Mouse (Mus musculus): ENCODE measurements around the gene Pde6g.

Gene Pde6g

GRCm38 (mm10) chr11:120489054-120489761 is 35.9 kb upstream of the Pde6g start:
- Histone ChIP-seq H3K36me3 (ENCODE audit: control insufficient read depth, insufficient read depth, low read length, poor library complexity, severe bottlenecking) (peaks cover 4% of the 10 kb centered on the region), H3K27me3 (ENCODE audit: control insufficient read depth, insufficient read depth, low read length, poor library complexity, severe bottlenecking) (no peaks in the 10 kb centered on the region)
- DNase-seq (ENCODE audit: low read depth, low spot score): peak; percentile 89

GRCm38 (mm10) chr11:120488516-120488915 is 35.2 kb upstream of the Pde6g start:
- no peak for DNase-seq (ENCODE audit: low read depth, low spot score)
- H3K27me3 ChIP-seq (ENCODE audit: control insufficient read depth, insufficient read depth, low read length, poor library complexity, severe bottlenecking): no peaks in the 10 kb centered on the region
- H3K36me3 ChIP-seq (ENCODE audit: control insufficient read depth, insufficient read depth, low read length, poor library complexity, severe bottlenecking): peaks cover 4% of the 10 kb centered on the region

GRCm38 (mm10) chr11:120485251-120485650 is 32.0 kb upstream of the Pde6g start:
- DNase-seq (ENCODE audit: low read depth, low spot score): no peak
- Histone ChIP-seq H3K27me3 (ENCODE audit: control insufficient read depth, insufficient read depth, low read length, poor library complexity, severe bottlenecking) (no peaks in the 10 kb centered on the region), H3K36me3 (ENCODE audit: control insufficient read depth, insufficient read depth, low read length, poor library complexity, severe bottlenecking) (peaks cover 9% of the 10 kb centered on the region)

- no peaks in the 10 kb centered on the region for H3K27me3 ChIP-seq (ENCODE audit: control insufficient read depth, insufficient read depth, low read length, poor library complexity, severe bottlenecking)
- H3K36me3 ChIP-seq (ENCODE audit: control insufficient read depth, insufficient read depth, low read length, poor library complexity, severe bottlenecking): peaks cover 9% of the 10 kb centered on the region
- DNase-seq (ENCODE audit: low read depth, low spot score): peak; percentile 96
Observed at GRCm38 (mm10) chr11:120484265-120484981, 31.1 kb upstream of the Pde6g start, which contains the start of gene Mrpl12. Gene Mrpl12 (plus strand): TSS chr11:120484613.

- DNase-seq (ENCODE audit: low read depth, low spot score): no peak
- peaks cover 12% of the 10 kb centered on the region for H3K36me3 ChIP-seq (ENCODE audit: control insufficient read depth, insufficient read depth, low read length, poor library complexity, severe bottlenecking)
- H3K27me3 ChIP-seq (ENCODE audit: control insufficient read depth, insufficient read depth, low read length, poor library complexity, severe bottlenecking): no peaks in the 10 kb centered on the region
Observed at GRCm38 (mm10) chr11:120483448-120483934, 30.2 kb upstream of the Pde6g start.

GRCm38 (mm10) chr11:120472052-120472451 is 18.8 kb upstream of the Pde6g start:
- Histone ChIP-seq H3K36me3 (ENCODE audit: control insufficient read depth, insufficient read depth, low read length, poor library complexity, severe bottlenecking) (peaks cover 23% of the 10 kb centered on the region), H3K27me3 (ENCODE audit: control insufficient read depth, insufficient read depth, low read length, poor library complexity, severe bottlenecking) (no peaks in the 10 kb centered on the region)
- no peak for DNase-seq (ENCODE audit: low read depth, low spot score)

GRCm38 (mm10) chr11:120467736-120468092 is 14.4 kb upstream of the Pde6g start:
- Histone ChIP-seq H3K27me3 (ENCODE audit: control insufficient read depth, insufficient read depth, low read length, poor library complexity, severe bottlenecking) (no peaks in the 10 kb centered on the region), H3K36me3 (ENCODE audit: control insufficient read depth, insufficient read depth, low read length, poor library complexity, severe bottlenecking) (peaks cover 12% of the 10 kb centered on the region)
- no peak for DNase-seq (ENCODE audit: low read depth, low spot score)

GRCm38 (mm10) chr11:120467051-120467735 is 13.9 kb upstream of the Pde6g start, which contains the start of gene Arl16:
Gene Arl16 (minus strand): TSS chr11:120467607.
- Histone ChIP-seq H3K36me3 (ENCODE audit: control insufficient read depth, insufficient read depth, low read length, poor library complexity, severe bottlenecking) (peaks cover 13% of the 10 kb centered on the region), H3K27me3 (ENCODE audit: control insufficient read depth, insufficient read depth, low read length, poor library complexity, severe bottlenecking) (no peaks in the 10 kb centered on the region)
- peak; percentile 98 for DNase-seq (ENCODE audit: low read depth, low spot score)

GRCm38 (mm10) chr11:120465521-120465920 is 12.2 kb upstream of the Pde6g start:
- no peaks in the 10 kb centered on the region for H3K27me3 ChIP-seq (ENCODE audit: control insufficient read depth, insufficient read depth, low read length, poor library complexity, severe bottlenecking)
- no peak for DNase-seq (ENCODE audit: low read depth, low spot score)
- H3K36me3 ChIP-seq (ENCODE audit: control insufficient read depth, insufficient read depth, low read length, poor library complexity, severe bottlenecking): peaks cover 7% of the 10 kb centered on the region

GRCm38 (mm10) chr11:120464365-120464764 is 11.1 kb upstream of the Pde6g start:
- peaks cover 4% of the 10 kb centered on the region for H3K36me3 ChIP-seq (ENCODE audit: control insufficient read depth, insufficient read depth, low read length, poor library complexity, severe bottlenecking)
- H3K27me3 ChIP-seq (ENCODE audit: control insufficient read depth, insufficient read depth, low read length, poor library complexity, severe bottlenecking): no peaks in the 10 kb centered on the region
- DNase-seq (ENCODE audit: low read depth, low spot score): no peak

GRCm38 (mm10) chr11:120463536-120463935 is 10.2 kb upstream of the Pde6g start:
- no peaks in the 10 kb centered on the region for H3K27me3 ChIP-seq (ENCODE audit: control insufficient read depth, insufficient read depth, low read length, poor library complexity, severe bottlenecking)
- no peak for DNase-seq (ENCODE audit: low read depth, low spot score)
- peaks cover 4% of the 10 kb centered on the region for H3K36me3 ChIP-seq (ENCODE audit: control insufficient read depth, insufficient read depth, low read length, poor library complexity, severe bottlenecking)

GRCm38 (mm10) chr11:120458847-120459597 is 5.7 kb upstream of the Pde6g start:
- Histone ChIP-seq H3K27me3 (ENCODE audit: control insufficient read depth, insufficient read depth, low read length, poor library complexity, severe bottlenecking) (no peaks in the 10 kb centered on the region), H3K36me3 (ENCODE audit: control insufficient read depth, insufficient read depth, low read length, poor library complexity, severe bottlenecking) (peaks cover 4% of the 10 kb centered on the region)
- DNase-seq (ENCODE audit: low read depth, low spot score): no peak

GRCm38 (mm10) chr11:120457772-120458751 is 4.8 kb upstream of the Pde6g start, which contains the start of the genes Oxld1 and Ccdc137:
Gene Oxld1 (minus strand): TSS chr11:120458068.
Gene Ccdc137 (plus strand): TSS chr11:120458115.
- peak; percentile 78 for DNase-seq (ENCODE audit: low read depth, low spot score)
- Histone ChIP-seq H3K36me3 (ENCODE audit: control insufficient read depth, insufficient read depth, low read length, poor library complexity, severe bottlenecking) (peaks cover 4% of the 10 kb centered on the region), H3K27me3 (ENCODE audit: control insufficient read depth, insufficient read depth, low read length, poor library complexity, severe bottlenecking) (no peaks in the 10 kb centered on the region)
